Mouse (Mus musculus) kidney, adult 2 months (tissue): ENCODE measurements at regions not wholly inside any gene's neighbourhood (a gene's known extent, or its start where the extent isn't known, plus 50 kb on each side); places are given as distances from the start of the nearest gene placed in this dataset.

Experiments
- DNase-seq: peaks from one replicate; pipeline ENCODE4 v3.0.0; 2021
- H3K27ac ChIP-seq: fragments of 200-500 bp; 2 replicates; pipeline ENCODE4 v1.5.1; 2012; ENCODE audit warnings: low read depth, low read length, control low read depth, inconsistent platforms; ENCODE audit not compliant: insufficient read depth
- H3K27me3 ChIP-seq: fragments of 200-500 bp; replicated peaks from 2 replicates; pipeline ENCODE4 v1.6.1; 2012; ENCODE audit warnings: mild to moderate bottlenecking, moderate library complexity, low read length, inconsistent platforms; ENCODE audit not compliant: control insufficient read depth, insufficient read depth
- H3K36me3 ChIP-seq: fragments of 200-500 bp; 2 replicates; pipeline ENCODE4 v1.6.1; 2012; ENCODE audit warnings: mild to moderate bottlenecking, moderate library complexity, low read length, inconsistent platforms; ENCODE audit not compliant: control insufficient read depth, insufficient read depth
- H3K4me1 ChIP-seq: fragments of 200-500 bp; 2 replicates; pipeline ENCODE4 v1.6.1; 2011; ENCODE audit warnings: low read length; ENCODE audit not compliant: control insufficient read depth, insufficient read depth
- H3K4me3 ChIP-seq: fragments of 200-500 bp; 2 replicates; pipeline ENCODE4 v1.5.1; 2011; ENCODE audit warnings: mild to moderate bottlenecking, low read depth, low read length, control low read depth; ENCODE audit not compliant: insufficient read depth
- CTCF ChIP-seq: fragments of 200-500 bp; conservative IDR thresholded peaks from 2 replicates; pipeline ENCODE4 v1.5.1; 2011; ENCODE audit warnings: low read depth, mild to moderate bottlenecking, control low read depth, low read length, moderate library complexity, mixed read lengths; ENCODE audit not compliant: insufficient read depth, insufficient read length
- POLR2A ChIP-seq: fragments of 200-500 bp; IDR thresholded peaks from one replicate; pipeline ENCODE4 v1.6.1; 2011; ENCODE audit warnings: low read depth, low read length, control low read depth
- WGBS: fragments of 180-500 bp; shearing (Covaris S2); methylation state at CpG from one replicate; pipeline ENCODE4 v1.1.7; 2018; 5-methylcytosine and 5-hydroxymethylcytosine counted together

DNA sequence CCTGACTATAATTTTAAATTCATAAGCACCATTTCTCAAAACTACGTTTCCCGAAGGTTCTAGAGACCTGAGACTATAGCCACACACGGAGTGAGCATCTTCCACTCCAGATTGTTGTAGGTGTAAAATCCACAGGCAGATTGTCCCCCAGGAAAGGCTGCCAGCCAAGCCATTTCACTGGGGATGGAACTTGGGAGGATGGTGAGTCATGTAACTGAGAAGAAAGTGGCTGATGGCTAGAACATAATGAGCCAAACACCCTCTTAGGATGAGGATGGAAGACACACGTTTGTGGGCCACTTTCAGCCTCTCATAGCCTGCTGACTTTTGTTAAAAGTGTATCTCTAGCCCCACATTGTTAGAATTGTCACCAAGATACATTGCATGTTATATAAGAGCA is 564.1 kb downstream of the Btbd3 start:
- H3K27ac ChIP-seq = no peak overlapping the region
- WGBS = 86% methylated on average over 4 of the region's 4 CpGs
- H3K36me3 ChIP-seq = no peaks in the 10 kb centered on the region
- H3K4me1 ChIP-seq = no peaks in the 10 kb centered on the region
- TF ChIP-seq CTCF = no peak
- TF ChIP-seq POLR2A = no peak
- no peak overlapping the region for H3K4me3 ChIP-seq
- DNase-seq = no peak
- H3K27me3 ChIP-seq = no peaks in the 10 kb centered on the region

- no peak overlapping the region for H3K27ac ChIP-seq
- no peaks in the 10 kb centered on the region for H3K4me1 ChIP-seq
- WGBS = 37% methylated on average over 4 of the region's 4 CpGs
- peak; percentile 77 for DNase-seq
- no peak overlapping the region for H3K4me3 ChIP-seq
- no peaks in the 10 kb centered on the region for H3K36me3 ChIP-seq
- TF ChIP-seq POLR2A (no peak), CTCF (no peak)
- H3K27me3 ChIP-seq = no peaks in the 10 kb centered on the region
Observed at GRCm38 (mm10) chr2:138824873-138825272, 568.5 kb downstream of the Btbd3 start.

DNA sequence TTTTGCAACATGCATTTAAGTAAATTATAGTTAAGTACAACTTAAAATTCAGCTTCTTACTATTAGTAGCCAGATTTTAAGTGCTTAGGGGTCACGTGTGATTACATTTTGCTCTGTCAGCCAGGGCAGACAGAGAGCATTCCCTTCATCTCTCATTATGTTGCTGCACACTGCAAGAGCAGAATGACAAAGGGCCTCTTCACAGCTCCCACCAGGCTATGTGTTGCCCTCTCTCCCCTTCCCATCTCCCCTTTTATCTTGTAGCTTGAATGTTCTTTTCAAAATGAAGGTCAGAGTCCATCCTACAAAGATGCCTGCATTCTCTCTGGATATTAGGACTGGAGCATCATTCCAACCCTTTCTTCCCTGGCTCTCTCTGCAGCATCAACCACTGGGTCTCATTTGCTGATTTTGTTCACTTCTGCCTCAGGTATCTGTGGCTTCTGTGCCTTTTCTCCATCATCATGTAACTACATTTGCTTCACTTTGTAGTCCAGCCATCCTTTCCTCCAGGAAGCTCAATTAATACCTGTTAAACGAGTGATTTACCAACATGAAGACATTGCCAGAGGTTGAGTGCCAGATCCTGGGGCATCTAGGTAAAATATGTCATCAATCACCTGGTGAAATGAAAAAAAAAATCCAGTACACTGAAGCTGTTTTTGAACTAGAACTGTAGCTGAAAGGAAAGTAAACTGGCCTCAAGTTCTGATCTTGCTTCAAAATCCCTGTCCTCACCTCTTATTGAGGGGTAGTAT is 571.6 kb downstream of the Btbd3 start:
- WGBS = 77% methylated on average over 2 of the region's 2 CpGs
- H3K27ac ChIP-seq = no peak overlapping the region
- no peaks in the 10 kb centered on the region for H3K4me1 ChIP-seq
- TF ChIP-seq POLR2A (no peak), CTCF (no peak)
- H3K36me3 ChIP-seq = no peaks in the 10 kb centered on the region
- H3K4me3 ChIP-seq = no peak overlapping the region
- no peak for DNase-seq
- no peaks in the 10 kb centered on the region for H3K27me3 ChIP-seq

DNA sequence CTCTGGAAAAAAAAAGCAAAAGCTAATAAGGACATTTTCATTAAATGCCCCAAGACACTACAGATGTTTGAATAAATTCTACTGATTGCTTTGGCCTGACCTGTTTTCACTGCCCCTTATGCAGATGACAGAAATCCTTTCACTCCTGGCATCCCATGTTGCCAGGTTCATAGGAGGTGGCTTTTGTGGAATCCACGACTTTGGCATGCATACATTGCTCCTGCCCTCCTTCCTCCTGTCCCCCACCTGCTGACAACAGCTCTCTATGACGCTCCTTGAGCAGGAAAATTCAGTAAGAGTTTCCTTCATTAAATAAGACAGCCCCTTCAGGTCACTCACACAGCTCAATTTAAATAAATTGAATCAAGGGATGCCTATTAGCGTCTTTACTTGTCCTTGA is 582.5 kb downstream of the Btbd3 start:
- no peaks in the 10 kb centered on the region for H3K36me3 ChIP-seq
- H3K4me1 ChIP-seq = no peaks in the 10 kb centered on the region
- no peak for DNase-seq
- 47% methylated on average over 3 of the region's 3 CpGs for WGBS
- H3K27ac ChIP-seq = no peak overlapping the region
- TF ChIP-seq CTCF = no peak
- no peak for TF ChIP-seq POLR2A
- H3K27me3 ChIP-seq = no peaks in the 10 kb centered on the region; the same call in 1 of the 2 replicates
- no peak overlapping the region for H3K4me3 ChIP-seq

- no peak for DNase-seq
- no peaks in the 10 kb centered on the region for H3K4me1 ChIP-seq
Observed at GRCm38 (mm10) chr2:138859121-138859520, 602.8 kb downstream of the Btbd3 start.

DNA sequence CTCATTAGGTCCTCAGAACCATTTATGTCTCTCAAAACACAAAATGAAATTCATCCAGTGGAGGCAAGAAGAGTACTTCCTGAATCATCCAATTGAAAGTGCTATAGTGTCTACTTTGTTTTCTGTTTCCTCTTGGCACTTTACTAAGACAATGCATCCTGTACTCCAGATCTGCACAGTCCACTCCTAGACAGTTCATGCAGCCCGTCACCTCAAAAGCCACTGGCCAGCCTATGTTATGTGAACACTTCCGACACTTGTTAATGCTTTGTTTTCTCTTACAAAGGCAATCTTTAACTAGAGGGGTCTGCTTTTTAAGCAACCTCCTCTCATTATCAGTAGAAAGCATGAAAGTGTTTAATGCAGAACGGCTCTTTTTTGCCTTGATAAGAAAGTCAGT is 597.1 kb upstream of the Sptlc3 start:
- Histone ChIP-seq H3K27ac (no peak overlapping the region), H3K27me3 (no peaks in the 10 kb centered on the region; the same call in 1 of the 2 replicates), H3K4me3 (no peak overlapping the region), H3K4me1 (no peaks in the 10 kb centered on the region), H3K36me3 (no peaks in the 10 kb centered on the region)
- TF ChIP-seq CTCF (no peak), POLR2A (no peak)
- 66% methylated on average over 3 of the region's 3 CpGs for WGBS
- no peak for DNase-seq

More at GRCm38 (mm10) chr2:138859121-138859520, 602.8 kb downstream of the Btbd3 start:
- TF ChIP-seq CTCF (no peak), POLR2A (no peak)
- Histone ChIP-seq H3K27ac (no peak overlapping the region), H3K27me3 (no peaks in the 10 kb centered on the region), H3K4me3 (no peak overlapping the region), H3K36me3 (no peaks in the 10 kb centered on the region)

DNA sequence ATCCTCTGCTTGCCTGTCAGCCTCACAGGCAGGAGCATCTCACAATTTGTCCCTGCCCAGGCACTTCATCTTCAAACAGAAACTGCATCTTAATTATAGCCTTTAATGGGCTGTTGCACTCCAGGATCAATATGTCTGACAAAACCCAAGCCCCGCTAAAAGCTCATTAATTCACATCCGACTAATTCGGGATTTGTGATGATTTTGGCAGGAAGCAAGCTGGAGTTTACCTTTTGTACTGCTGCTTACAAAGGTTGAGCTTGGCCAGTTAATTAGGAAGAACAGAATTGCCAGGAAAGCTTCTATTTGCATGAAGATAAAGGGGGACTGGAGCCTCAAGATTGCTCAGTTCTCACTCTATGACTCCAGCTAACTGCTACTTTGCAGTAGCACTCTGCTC is 596.6 kb upstream of the Sptlc3 start:
- no peaks in the 10 kb centered on the region; the same call in 1 of the 2 replicates for H3K27me3 ChIP-seq
- no peaks in the 10 kb centered on the region for H3K36me3 ChIP-seq
- no peak for DNase-seq
- no peak overlapping the region for H3K27ac ChIP-seq
- no peaks in the 10 kb centered on the region for H3K4me1 ChIP-seq
- WGBS = 31% methylated on average over 3 of the region's 3 CpGs
- TF ChIP-seq CTCF = no peak
- no peak for TF ChIP-seq POLR2A
- H3K4me3 ChIP-seq = no peak overlapping the region
